Mouse (Mus musculus) inflammation-experienced regulatory T-cells, adult 16 weeks (primary cell): ENCODE measurements around the gene Gm14296. TPM values are rescaled to one million over a fixed set of nuclear protein-coding genes. Genes with fewer than 3 reads are reported as not detected.

Experiments
- polyA plus RNA-seq: library from polyadenylated mRNA; unstranded; fragments of 100-300 nt; shearing (Covaris generic); gene quantifications from one replicate; pipeline ENCODE4 v1.2.1, GENCODE M21; 2017

The Gm14296 gene
- polyA plus RNA-seq: 5.0 TPM

DNA sequence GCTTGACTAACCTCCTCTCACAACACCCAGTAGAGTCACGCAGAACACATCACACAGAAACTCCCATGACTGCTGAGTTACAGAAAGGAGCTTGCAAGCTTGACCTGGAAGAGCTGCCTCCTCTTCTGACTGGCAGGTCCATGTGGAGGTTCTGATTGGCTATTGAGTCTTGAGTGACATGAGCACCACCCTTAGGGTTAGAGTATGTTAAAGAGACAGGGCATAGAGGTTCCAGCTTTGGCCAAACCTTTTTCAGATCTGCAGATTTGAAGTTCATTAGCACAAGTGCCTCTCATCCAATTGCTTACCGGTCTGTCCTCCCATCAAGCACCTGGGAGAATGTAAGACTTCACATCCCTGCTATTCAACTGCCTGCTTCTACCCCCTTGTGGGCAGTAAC lies at the start of gene Gm14296:
TSS of gene Gm14296 (minus strand) at position 101 of the 400 bp plus-strand sequence.

Other genes starting within 250 kb of the Gm14296 start
- 8.1 TPM for gene Gm14305, start 219.5 kb downstream of the Gm14296 start, polyA plus RNA-seq
- gene Gm14295, start 129.2 kb downstream of the Gm14296 start, polyA plus RNA-seq: 6.0 TPM
- gene Gm14408, start 96.7 kb downstream of the Gm14296 start, polyA plus RNA-seq: not detected
- gene Gm14419, start 73.1 kb upstream of the Gm14296 start, polyA plus RNA-seq: 5.1 TPM
- 0.48 TPM for gene Gm14401, start 146.5 kb upstream of the Gm14296 start, polyA plus RNA-seq